Mouse (Mus musculus) heart, embryonic 13.5 days (tissue): ENCODE results near the gene Wdr75. TPM values are rescaled to one million over a fixed set of nuclear protein-coding genes. Genes with fewer than 3 reads are reported as not detected.

ENCODE experiments used
- polyA plus RNA-seq: library from polyadenylated mRNA; unstranded; fragments of >200 nt; fragmentation: Nextera tagmentation; extraction: Ambion mirVana; gene quantifications from 2 replicates; pipeline ENCODE4 v1.2.1, GENCODE M21; 2015

The Wdr75 gene
- polyA plus RNA-seq, 1 experiment from 2014 or later: 39.2 TPM

Other genes with a start within 250 kb of the Wdr75 start
- gene Gm5269, start 95.1 kb downstream of the Wdr75 start, polyA plus RNA-seq: not detected in 2 replicates
- gene Slc40a1, start 131.4 kb downstream of the Wdr75 start, polyA plus RNA-seq: 19.4 and 20.8 TPM in 2 replicates